Mouse (Mus musculus): ENCODE measurements around the gene March6. TPM values are rescaled to one million over a fixed set of nuclear protein-coding genes. Genes with fewer than 3 reads are reported as not detected.
A peak's percentile ranks its signal among the peaks of the same experiment; 100 is the strongest.

The March6 gene
- polyA plus RNA-seq, 1 experiment = 95.9 TPM

GRCm38 (mm10) chr15:31418686-31419024 lies 112.2 kb downstream of the March6 start:
- no peak for DNase-seq (ENCODE audit: extremely low spot score in 1 of 2, low spot score in 1 of 2)

GRCm38 (mm10) chr15:31417796-31418685 lies 112.8 kb downstream of the March6 start:
- peak; percentile 73 to 80 for DNase-seq (ENCODE audit: extremely low spot score in 1 of 2, low spot score in 1 of 2)

- DNase-seq (ENCODE audit: extremely low spot score in 1 of 2, low spot score in 1 of 2) = no peak
Observed at GRCm38 (mm10) chr15:31417409-31417795, 113.5 kb downstream of the March6 start.

- DNase-seq (ENCODE audit: extremely low spot score in 1 of 2, low spot score in 1 of 2) = no peak
Observed at GRCm38 (mm10) chr15:31415181-31415580, 115.7 kb downstream of the March6 start.

GRCm38 (mm10) chr15:31414179-31414898 lies 116.5 kb downstream of the March6 start:
- no peak for DNase-seq (ENCODE audit: extremely low spot score in 1 of 2, low spot score in 1 of 2)

GRCm38 (mm10) chr15:31413662-31414061 lies 117.2 kb downstream of the March6 start:
- DNase-seq (ENCODE audit: extremely low spot score in 1 of 2, low spot score in 1 of 2) = no peak

- no peak for DNase-seq (ENCODE audit: extremely low spot score in 1 of 2, low spot score in 1 of 2)
Observed at GRCm38 (mm10) chr15:31412933-31413332, 117.9 kb downstream of the March6 start.

GRCm38 (mm10) chr15:31412436-31412835 lies 118.4 kb downstream of the March6 start:
- DNase-seq (ENCODE audit: extremely low spot score in 1 of 2, low spot score in 1 of 2) = no peak

GRCm38 (mm10) chr15:31407490-31407889 lies 123.4 kb downstream of the March6 start:
- DNase-seq (ENCODE audit: extremely low spot score in 1 of 2, low spot score in 1 of 2) = no peak

GRCm38 (mm10) chr15:31406881-31407280 lies 124.0 kb downstream of the March6 start:
- no peak for DNase-seq (ENCODE audit: extremely low spot score in 1 of 2, low spot score in 1 of 2)

Other genes starting within 250 kb of the March6 start
- gene Ankrd33b, start 163.3 kb downstream of the March6 start, polyA plus RNA-seq (2012; rRNA removed) = 25.4 and 26.0 TPM in 2 replicates
- gene Ropn1l, start 77.3 kb downstream of the March6 start, polyA plus RNA-seq (2012; rRNA removed) = 0.88 and 1.5 TPM in 2 replicates
- gene Cmbl, start 34.3 kb upstream of the March6 start, polyA plus RNA-seq (2012; rRNA removed) = 22.5 and 22.7 TPM in 2 replicates
- 166 and 190 TPM in 2 replicates for gene Cct5, start 70.8 kb upstream of the March6 start, polyA plus RNA-seq (2012; rRNA removed)
- gene Fam173b, start 70.8 kb upstream of the March6 start, polyA plus RNA-seq (2012; rRNA removed) = 14.7 and 15.3 TPM in 2 replicates

Data from frontal cortex, adult 2 months (tissue).